Mouse (Mus musculus): ENCODE measurements around the gene Tjp3.
A peak's percentile ranks its signal among the peaks of the same experiment; 100 is the strongest.

Gene Tjp3

DNA sequence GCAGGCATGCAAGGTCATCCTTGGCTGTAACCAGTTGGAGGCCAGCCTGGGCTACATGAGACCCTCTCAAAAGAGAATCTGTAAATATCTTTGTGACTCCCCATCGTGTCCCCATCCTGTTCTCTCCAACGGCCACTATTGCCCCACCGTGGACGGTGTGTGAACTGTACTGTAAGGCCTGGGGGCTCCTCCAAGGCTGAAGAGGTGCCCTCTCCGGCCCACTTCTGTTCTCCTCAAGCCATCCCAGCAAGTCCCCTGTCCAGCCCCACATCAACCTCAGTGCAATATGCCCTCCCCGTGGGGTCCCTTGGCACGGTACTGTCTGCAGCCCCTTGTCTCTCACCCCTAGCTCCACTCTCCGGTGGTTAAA, 27.9 kb upstream of the Tjp3 start:
- peak in 1 of 2 experiments; percentile 65 for DNase-seq

- DNase-seq = peak in 1 of 2 experiments; percentile 60
Measured at GRCm38 (mm10) chr10:81318589-81319329, 27.4 kb upstream of the Tjp3 start.

- peak in 1 of 2 experiments; percentile 61 for DNase-seq
Measured at GRCm38 (mm10) chr10:81317273-81317672, 25.9 kb upstream of the Tjp3 start.

- DNase-seq = peak; percentile 47 to 59
Measured at GRCm38 (mm10) chr10:81316338-81317060, 25.1 kb upstream of the Tjp3 start.

- DNase-seq = no peak
Measured at GRCm38 (mm10) chr10:81315587-81315986, 24.2 kb upstream of the Tjp3 start.

GRCm38 (mm10) chr10:81314201-81314600, 22.8 kb upstream of the Tjp3 start:
- DNase-seq = no peak

DNA sequence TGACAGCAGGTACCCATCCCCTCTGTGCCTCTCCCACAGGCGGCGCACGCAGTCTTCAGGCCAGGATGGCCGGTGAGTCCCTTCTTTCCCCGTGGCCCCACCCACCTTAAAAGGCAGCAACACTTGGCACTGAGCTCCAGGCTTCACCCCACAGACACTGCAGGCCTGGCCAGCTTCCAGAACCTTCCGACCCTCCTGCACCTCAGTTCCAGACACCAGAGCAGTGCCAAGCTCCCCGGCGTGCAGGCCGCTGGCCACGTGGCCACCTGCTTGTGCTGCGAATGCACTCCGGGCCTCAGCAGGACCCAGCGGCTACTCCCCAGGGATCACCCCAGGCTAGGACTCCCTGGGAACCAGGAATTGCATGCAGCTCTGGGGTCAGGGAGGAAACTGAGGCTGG, 22.2 kb upstream of the Tjp3 start:
- no peak for DNase-seq

- no peak for DNase-seq
Measured at GRCm38 (mm10) chr10:81309571-81309970, 18.2 kb upstream of the Tjp3 start.

- no peak for DNase-seq
Measured at GRCm38 (mm10) chr10:81306837-81307682, 15.7 kb upstream of the Tjp3 start.

GRCm38 (mm10) chr10:81306173-81306668, 14.8 kb upstream of the Tjp3 start:
- no peak for DNase-seq

DNA sequence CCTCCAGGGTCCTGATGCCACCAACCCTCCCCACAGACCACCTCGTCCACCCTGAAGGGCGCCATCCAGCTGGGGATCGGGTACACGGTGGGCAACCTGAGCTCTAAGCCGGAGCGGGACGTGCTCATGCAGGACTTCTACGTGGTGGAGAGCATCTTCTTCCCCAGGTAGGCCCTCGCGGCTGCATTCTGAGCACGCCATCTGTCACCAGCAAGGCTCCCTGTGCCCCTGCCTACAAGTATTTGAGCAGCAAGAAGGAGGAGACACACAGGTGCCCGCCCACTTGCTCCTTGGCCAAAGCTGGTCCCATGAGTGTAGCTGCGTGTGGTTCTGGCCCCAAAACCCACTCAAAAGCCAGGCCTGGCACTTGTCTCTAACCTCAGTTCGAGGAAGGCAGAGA, 14.3 kb upstream of the Tjp3 start:
- DNase-seq = no peak

DNA sequence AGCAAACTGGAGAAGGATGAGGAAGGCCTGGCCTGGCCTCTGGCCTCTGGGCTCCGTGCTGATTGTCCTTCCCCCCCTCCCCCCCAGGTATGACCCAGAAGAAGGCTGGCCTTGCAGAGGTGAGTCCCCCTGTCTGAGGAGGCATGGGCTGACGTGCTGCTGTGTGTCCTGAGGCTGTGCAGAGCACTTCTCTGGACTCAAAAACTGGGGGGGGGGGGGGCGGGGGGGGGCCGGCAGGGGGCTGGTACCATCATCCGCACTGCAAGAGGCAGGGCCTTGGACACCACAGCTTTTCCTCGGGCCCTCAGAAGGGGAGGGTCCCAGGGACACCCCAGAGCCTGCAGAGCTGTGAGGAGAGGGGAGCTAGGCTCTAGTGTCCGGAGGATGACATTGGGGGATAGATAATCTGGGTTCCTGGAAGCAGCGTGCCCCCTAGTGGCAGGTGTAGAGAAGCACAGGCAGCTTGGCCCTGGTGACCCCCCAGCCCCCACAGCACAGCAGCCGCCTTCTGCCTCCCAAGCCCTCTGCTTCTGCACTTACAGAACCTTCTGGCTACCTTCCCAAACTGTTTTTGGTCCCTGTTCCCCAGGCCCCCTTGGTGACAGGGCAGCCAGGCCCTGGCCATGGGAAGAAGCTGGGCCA, 13.3 kb upstream of the Tjp3 start:
- DNase-seq = peak; percentile 71 to 74

DNA sequence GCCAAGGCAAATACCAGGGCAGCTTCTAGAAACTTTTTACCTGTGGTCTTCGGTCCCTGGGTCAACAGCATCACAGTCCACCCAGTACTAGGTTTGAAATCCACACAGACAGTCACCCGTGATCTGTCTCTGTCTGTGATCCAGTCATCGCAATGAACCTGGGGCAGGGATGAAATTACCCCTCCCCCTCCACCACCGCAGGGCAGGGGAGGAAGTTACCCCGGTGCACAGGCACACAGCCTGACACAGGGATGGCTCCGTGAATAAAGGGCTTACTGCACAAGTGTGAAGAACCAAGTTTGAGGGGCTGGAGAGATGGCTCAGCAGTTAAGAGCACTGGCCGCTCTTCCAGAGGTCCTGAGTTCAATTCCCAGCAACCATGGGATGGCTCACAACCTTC, 12.4 kb upstream of the Tjp3 start:
- peak; percentile 65 to 75 for DNase-seq

DNA sequence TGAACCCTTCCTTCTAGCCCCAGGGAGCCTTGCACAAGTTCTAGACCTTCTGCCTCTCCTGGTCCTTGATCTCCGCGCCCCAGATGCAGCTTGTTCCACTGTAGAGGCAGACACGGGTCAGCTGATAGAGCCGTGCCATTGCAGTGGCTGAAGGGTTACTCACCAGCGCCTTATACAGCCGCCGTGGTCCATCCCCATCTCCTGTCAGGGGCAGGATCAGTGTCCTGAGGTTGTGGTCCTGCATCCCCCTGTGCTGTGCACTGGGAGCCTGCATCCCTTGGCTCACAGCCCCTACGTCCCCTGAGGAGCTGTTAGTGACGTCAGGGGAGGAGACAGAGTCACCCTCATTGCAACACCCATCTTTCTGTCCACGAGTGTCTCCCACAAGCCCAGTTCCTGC, 11.9 kb upstream of the Tjp3 start:
- no peak for DNase-seq

GRCm38 (mm10) chr10:81302781-81303218, 11.4 kb upstream of the Tjp3 start:
- DNase-seq = peak in 1 of 2 experiments; percentile 56

- DNase-seq = no peak
Measured at GRCm38 (mm10) chr10:81302288-81302687, 10.9 kb upstream of the Tjp3 start.

DNA sequence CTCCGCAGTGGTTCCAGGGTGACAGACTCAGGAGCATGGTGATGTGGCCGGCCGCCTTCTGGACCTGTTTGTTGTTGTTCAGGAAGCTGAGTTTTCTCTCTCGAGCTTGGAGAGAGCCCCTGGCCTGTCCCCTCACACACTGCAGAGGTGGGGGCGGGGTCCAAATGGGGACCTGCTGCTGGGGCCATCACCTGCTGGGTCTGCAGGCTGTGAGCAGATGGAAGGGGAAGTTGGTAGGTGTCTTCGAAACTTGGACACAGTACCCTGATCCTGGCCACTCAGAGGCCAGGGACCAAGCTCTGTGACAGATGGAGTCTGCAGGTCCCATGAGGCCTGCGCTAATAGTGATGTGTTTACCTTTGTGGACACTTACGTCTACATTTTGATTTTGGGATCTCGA, 9.9 kb upstream of the Tjp3 start:
- no peak for DNase-seq

DNA sequence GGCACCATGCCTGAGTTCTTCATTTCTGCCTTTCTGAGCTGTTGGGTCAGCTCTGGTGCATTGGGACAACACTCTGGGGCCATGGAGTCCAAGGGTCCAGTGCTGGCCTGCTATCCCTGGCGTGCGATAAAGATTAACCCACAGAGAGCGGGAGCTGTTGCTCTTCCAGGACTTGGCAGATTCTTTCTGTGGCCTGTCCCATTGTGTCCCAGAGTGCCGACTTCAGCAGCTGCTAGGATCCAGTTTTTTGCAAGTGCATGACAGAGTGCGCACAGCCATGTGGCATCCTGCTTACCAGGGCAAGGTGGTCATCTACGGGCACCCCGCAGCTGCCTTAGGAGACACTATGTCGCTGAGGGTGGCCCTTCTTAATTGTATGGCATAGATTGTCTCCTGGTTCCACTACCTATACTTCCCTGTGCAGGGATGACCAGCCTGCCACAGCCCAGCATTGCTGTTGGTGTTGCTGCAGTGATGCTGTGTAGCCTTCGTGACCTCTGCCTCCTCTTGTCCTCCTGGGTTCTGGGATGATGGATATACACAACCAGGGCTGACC, 9.0 kb upstream of the Tjp3 start:
- DNase-seq = no peak

GRCm38 (mm10) chr10:81299585-81300351, 8.4 kb upstream of the Tjp3 start:
- DNase-seq = peak in 1 of 2 experiments; percentile 20

DNA sequence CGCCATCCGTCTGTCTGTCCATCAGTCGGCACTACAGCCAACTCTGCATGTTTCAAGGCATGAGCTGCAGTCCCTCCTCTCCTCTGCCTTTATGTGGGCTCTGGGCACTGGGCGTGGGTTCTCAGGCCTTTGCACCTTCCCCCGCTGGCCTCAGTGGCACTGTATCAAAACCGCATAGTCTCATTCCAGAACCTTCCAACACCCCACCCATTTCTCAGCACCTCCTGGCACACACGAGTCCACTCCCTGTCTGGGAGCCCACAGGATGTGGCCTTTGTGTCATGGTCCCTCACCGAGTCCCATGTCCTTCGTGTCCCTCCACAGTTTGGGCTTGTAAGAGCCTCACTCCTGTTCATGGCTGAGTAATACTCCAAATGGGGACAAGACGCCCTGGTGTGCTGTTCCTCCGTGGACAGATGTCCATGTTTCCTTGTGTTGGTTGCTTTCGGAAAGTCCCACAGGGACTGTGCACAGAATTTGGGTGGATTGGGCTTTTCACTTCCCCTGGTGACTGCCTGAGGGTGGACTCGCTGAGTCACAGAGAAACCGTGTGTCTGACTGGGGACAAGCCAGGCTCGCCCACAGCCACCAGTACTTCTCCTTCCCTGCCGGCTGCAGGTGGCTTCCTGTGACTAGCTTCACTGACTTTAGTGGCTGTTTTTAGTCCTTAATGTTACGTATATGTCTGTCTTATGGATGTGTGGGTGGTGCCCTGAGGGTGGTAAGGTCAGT, 7.2 kb upstream of the Tjp3 start:
- peak; percentile 57 to 75 for DNase-seq

DNA sequence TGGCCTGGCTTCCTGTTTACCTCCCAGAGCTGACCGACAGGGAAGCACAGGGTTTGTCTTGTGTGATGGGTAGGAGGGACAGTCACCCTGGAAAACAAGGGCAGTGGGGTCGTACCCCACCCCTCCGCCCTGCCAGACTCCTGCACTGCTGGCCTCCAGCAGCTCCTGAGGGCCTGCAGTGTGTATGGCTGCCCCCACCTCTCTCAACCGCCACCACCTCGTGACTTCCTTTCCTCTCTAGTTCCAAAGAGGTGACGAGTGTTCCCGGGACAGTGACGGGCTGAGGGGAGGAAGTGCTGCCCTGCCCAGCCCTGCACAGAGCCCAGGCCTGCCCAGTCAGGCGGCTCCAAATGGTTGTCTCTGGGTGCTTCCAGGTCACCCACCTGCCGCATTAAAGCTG, 6.5 kb upstream of the Tjp3 start:
- DNase-seq = peak; percentile 78 to 85

Measured in thymus, postnatal 36 days (tissue).